Mouse (Mus musculus) ES-Bruce4 (cell line): ENCODE data around the gene Ssh1. TPM values are rescaled to one million over a fixed set of nuclear protein-coding genes. Genes with fewer than 3 reads are reported as not detected.

Experiments
- H3K27ac ChIP-seq: 2 replicates; pipeline ENCODE4 v1.5.1; 2012; ENCODE audit warnings: low read length, inconsistent platforms; ENCODE audit not compliant: insufficient read depth
- H3K27me3 ChIP-seq: 2 replicates; pipeline ENCODE4 v1.6.1; 2012; ENCODE audit warnings: mild to moderate bottlenecking, low read length, inconsistent platforms; ENCODE audit not compliant: control insufficient read depth, poor library complexity, insufficient read depth, severe bottlenecking
- H3K36me3 ChIP-seq: 2 replicates; pipeline ENCODE4 v1.6.1; 2012; ENCODE audit warnings: inconsistent platforms, mild to moderate bottlenecking, low read length, moderate library complexity; ENCODE audit not compliant: control insufficient read depth, poor library complexity, insufficient read depth, severe bottlenecking
- H3K4me1 ChIP-seq: one replicate; pipeline ENCODE4 v1.8.1; 2011; ENCODE audit warnings: low read length; ENCODE audit not compliant: control insufficient read depth, insufficient read depth
- H3K4me3 ChIP-seq: 2 replicates; pipeline ENCODE4 v1.5.1; 2011; ENCODE audit warnings: low read depth, mild to moderate bottlenecking, low read length
- H3K9ac ChIP-seq: 2 replicates; pipeline ENCODE4 v1.6.1; 2012; ENCODE audit warnings: low read depth, mild to moderate bottlenecking, inconsistent platforms; ENCODE audit not compliant: poor library complexity, severe bottlenecking
- H3K9me3 ChIP-seq: replicated peaks from 2 replicates; pipeline ENCODE4 v1.6.1; 2012; ENCODE audit warnings: mild to moderate bottlenecking, low read length, inconsistent platforms; ENCODE audit not compliant: control insufficient read depth, poor library complexity, insufficient read depth, severe bottlenecking
- CTCF ChIP-seq: IDR thresholded peaks from one replicate; pipeline ENCODE4 v1.8.1; 2011; ENCODE audit warnings: low read depth, low read length
- EP300 ChIP-seq: IDR thresholded peaks from 2 replicates; pipeline ENCODE4 v1.6.1; 2011; ENCODE audit warnings: low read depth, low read length; ENCODE audit not compliant: insufficient read depth
- POLR2A ChIP-seq: IDR thresholded peaks from one replicate; pipeline ENCODE4 v1.8.1; 2011; ENCODE audit warnings: low read length; ENCODE audit not compliant: insufficient read depth
- polyA plus RNA-seq: library from polyadenylated mRNA; stranded (reverse); fragments of >200 nt; gene quantifications from 2 replicates; pipeline ENCODE4 v1.2.4, GENCODE M21; 2011; ENCODE audit warnings: low read depth; ENCODE audit not compliant: missing spikeins, insufficient read depth, insufficient read length

The Ssh1 gene
- polyA plus RNA-seq, 1 experiment: 23.5 TPM

DNA sequence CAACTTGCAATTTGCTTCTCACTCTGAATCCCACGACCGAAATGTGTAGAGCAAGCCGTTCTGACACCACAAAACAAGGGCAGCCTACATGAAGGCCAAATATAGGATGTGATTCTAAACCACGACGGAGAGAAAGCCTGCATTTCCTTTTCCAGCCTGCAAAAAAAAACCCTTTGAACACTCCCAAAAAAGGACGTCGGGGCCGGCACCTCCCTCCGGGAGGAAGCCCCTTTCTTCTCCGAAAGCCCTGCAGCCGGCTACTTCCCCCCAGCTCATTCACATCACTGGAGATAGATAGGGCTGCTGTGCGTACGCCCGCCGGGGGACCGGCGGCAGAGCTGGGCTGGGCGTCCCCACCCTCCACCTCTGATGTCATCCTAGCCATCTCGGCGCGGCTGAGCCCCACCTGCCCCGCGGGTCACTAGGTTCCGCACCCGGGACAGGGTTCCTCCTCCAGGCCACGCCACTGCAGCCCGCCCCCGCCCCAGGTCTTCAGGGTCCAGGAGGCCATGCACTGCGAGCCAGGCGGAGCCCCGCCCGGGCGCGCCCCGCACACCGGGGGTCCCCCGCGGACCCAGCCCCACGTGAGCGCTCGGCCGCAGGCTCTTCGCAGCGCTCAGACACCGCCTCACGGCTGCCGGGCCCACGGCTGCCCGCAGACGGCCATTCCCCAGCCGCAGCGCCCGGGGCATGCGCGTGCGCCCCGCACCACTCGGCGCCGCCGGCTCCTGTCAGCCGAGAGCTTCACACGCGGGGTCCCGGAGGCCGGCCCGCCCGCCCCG lies 85.7 kb downstream of the Ssh1 start:
- Histone ChIP-seq H3K27ac (peak overlapping the region; percentile 65), H3K27me3 (no peaks in the 10 kb centered on the region), H3K9ac (peak overlapping the region; percentile 90), H3K4me1 (peaks cover 5% of the 10 kb centered on the region), H3K36me3 (no peaks in the 10 kb centered on the region), H3K4me3 (peak overlapping the region; percentile 85), H3K9me3 (no peaks in the 10 kb centered on the region)
- no peak for TF ChIP-seq EP300

DNA sequence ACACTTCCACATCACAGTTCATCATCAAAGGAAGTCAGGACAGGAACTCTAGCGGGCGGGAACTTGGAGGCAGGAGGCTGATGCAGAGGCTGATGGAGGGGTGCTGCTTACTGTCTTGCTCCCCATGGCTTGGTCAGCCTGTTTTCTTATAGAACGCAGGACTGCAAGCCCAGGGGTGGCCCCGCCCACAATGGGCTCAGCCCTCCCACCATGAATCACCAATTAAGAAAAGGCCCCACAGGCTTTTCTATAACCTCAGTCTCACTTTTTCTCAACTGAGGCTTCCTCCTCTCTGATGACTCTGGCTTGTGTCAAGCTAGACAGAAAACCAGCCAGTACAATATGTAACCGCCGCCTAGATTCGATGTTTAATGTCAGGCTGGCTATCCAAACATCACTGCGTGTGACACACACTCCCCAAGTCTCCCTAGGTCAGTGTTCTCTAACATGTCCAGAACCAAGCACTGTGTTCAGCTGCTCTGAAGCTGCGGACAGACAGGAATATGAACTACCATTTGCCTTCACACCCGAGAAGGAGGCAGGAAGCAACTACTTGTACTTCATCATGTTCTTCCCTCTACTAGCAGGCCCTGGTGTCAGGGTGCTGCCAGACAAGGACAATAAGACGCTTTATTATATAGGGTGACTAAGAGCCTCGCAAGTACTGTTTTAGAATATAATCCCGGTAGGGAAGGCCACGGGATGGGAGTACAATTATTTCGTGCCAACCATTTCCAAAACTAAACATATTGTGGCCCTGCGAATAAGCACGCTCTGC lies 86.5 kb downstream of the Ssh1 start:
- peak overlapping the region; percentile 65 for H3K27ac ChIP-seq
- no peaks in the 10 kb centered on the region for H3K27me3 ChIP-seq
- H3K9me3 ChIP-seq: no peaks in the 10 kb centered on the region
- no peaks in the 10 kb centered on the region for H3K36me3 ChIP-seq
- H3K9ac ChIP-seq: peak overlapping the region; percentile 90
- H3K4me3 ChIP-seq: peak overlapping the region; percentile 85
- TF ChIP-seq POLR2A: no peak
- peaks cover 7% of the 10 kb centered on the region for H3K4me1 ChIP-seq

DNA sequence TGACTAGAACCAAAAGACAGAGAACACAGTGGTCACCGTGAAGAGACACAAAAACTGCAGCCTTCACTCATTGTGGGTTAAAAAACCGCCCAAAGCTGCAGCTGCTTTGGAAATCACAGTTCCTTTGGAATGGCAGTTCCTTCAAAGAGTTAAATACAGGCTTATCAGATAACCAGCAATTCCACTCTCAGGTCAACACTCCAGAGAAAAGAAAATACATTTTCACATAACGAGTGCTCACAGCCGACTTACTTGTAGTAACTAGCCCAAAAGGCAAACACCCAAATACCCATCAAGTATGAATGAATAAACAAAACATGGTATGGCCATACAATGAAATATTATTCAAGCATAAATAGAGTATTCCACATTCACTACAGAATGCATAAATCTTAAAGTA lies 88.7 kb downstream of the Ssh1 start:
- no peak overlapping the region for H3K9ac ChIP-seq
- H3K9me3 ChIP-seq: no peaks in the 10 kb centered on the region
- H3K4me1 ChIP-seq: peaks cover 7% of the 10 kb centered on the region
- no peak overlapping the region for H3K4me3 ChIP-seq
- H3K27ac ChIP-seq: no peak overlapping the region
- TF ChIP-seq EP300: no peak
- no peak for TF ChIP-seq CTCF
- no peak for TF ChIP-seq POLR2A
- no peaks in the 10 kb centered on the region for H3K27me3 ChIP-seq
- no peaks in the 10 kb centered on the region for H3K36me3 ChIP-seq

DNA sequence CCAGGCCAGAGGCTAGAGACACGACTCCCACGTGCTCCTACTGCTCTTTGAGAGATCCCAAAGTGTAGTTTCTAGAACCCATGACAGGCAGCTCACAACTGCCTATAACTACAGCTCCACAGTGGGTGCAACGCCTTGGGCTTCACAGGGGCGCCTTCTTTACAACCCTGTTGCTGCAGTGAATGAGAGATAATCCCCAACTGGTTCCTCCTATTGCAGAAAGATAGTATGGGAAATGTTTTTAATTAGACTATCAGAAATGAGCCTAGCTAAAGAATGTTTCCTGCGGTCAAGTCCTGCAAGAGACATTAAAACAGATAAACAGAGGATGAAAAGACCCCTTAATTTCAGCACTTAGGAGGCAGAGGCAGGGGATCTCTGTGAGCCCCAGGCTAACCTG lies 90.7 kb downstream of the Ssh1 start:
- peaks cover 7% of the 10 kb centered on the region for H3K4me1 ChIP-seq
- H3K27me3 ChIP-seq: no peaks in the 10 kb centered on the region
- H3K9ac ChIP-seq: no peak overlapping the region
- TF ChIP-seq POLR2A: no peak
- TF ChIP-seq EP300: no peak
- TF ChIP-seq CTCF: no peak
- H3K36me3 ChIP-seq: no peaks in the 10 kb centered on the region
- no peak overlapping the region for H3K27ac ChIP-seq
- no peaks in the 10 kb centered on the region for H3K9me3 ChIP-seq
- H3K4me3 ChIP-seq: no peak overlapping the region

DNA sequence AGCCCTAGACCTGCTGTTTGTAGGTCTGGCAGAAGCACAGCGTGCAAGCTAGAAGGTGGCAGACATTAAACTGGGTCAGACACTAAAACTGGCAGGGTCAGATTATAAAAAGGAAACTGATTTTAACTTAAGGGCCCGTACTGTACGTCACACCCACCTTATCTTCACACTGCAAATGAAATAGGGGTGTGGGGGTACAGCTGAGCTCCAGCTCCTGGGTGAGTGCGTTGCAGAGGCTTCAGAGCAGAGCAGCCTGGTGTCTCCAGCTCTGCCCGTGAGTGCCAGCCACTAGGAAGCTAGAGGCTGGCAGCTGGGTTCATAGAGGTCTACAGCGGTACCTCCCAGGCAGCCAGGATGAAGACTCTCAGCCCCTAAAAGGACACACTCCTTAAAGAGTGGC lies 91.7 kb downstream of the Ssh1 start:
- Histone ChIP-seq H3K27me3 (no peaks in the 10 kb centered on the region), H3K4me3 (no peak overlapping the region), H3K36me3 (no peaks in the 10 kb centered on the region), H3K9me3 (no peaks in the 10 kb centered on the region), H3K4me1 (peaks cover 7% of the 10 kb centered on the region), H3K9ac (no peak overlapping the region), H3K27ac (no peak overlapping the region)
- no peak for TF ChIP-seq CTCF
- TF ChIP-seq POLR2A: no peak
- TF ChIP-seq EP300: no peak

DNA sequence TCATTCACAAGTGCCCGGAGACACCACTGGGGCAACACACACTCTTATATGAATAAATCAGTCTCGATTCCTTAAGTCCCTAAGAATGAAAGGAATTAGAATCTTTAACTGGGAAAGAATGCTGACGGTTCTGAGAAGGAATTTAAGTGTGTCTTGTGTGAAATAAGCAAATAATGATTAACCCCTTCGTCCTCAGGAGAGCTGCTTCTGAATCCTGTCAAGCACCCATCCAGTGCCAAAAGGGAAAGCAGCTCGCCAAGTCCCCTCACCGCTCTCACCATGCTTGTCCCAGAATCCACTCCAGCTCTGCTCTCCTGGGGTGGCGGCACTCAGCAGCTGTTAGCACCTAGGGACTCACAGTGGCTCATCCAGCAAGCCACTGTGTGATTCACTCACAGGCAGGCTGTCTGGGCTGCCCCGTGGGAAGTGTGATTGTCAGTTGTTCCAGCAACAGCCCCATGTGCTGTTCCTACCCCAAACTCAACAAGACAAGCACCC lies 92.6 kb downstream of the Ssh1 start:
- H3K27me3 ChIP-seq: no peaks in the 10 kb centered on the region
- H3K4me1 ChIP-seq: peaks cover 7% of the 10 kb centered on the region
- no peak overlapping the region for H3K4me3 ChIP-seq
- H3K9me3 ChIP-seq: no peaks in the 10 kb centered on the region
- no peaks in the 10 kb centered on the region for H3K36me3 ChIP-seq
- TF ChIP-seq CTCF (no peak), EP300 (no peak), POLR2A (no peak)
- H3K27ac ChIP-seq: no peak overlapping the region
- no peak overlapping the region for H3K9ac ChIP-seq
